Mouse (Mus musculus) embryonic facial prominence, embryonic 11.5 days (tissue): ENCODE measurements at regions not wholly inside any gene's neighbourhood (a gene's known extent, or its start where the extent isn't known, plus 50 kb on each side); places are given as distances from the start of the nearest gene placed in this dataset.

Source experiments
- ATAC-seq: fragments of 200-750 bp; cut with Nextera tagmentation; replicated peaks from 2 replicates; pipeline ENCODE4 v1.8.0; 2017; ENCODE audit warnings: low read depth; ENCODE audit not compliant: insufficient number of reproducible peaks, low FRiP score, low TSS enrichment
- DNase-seq: peaks from one replicate; pipeline ENCODE4 v3.0.0-alpha.2; 2015; ENCODE audit warnings: low spot score
- H3K27ac ChIP-seq: fragments of 300-500 bp; sonication (generic); replicated peaks from 2 replicates; pipeline ENCODE4 v1.5.1; 2014; ENCODE audit warnings: mild to moderate bottlenecking, low read depth, low read length, control low read depth
- H3K27me3 ChIP-seq: fragments of 300-500 bp; sonication (generic); 2 replicates; pipeline ENCODE4 v1.6.1; 2014; ENCODE audit warnings: mild to moderate bottlenecking, low read length, moderate library complexity, mixed read lengths; ENCODE audit not compliant: control insufficient read depth, insufficient read depth
- H3K36me3 ChIP-seq: fragments of 300-500 bp; sonication (generic); replicated peaks from 2 replicates; pipeline ENCODE4 v1.6.1; 2014; ENCODE audit warnings: low read depth, mild to moderate bottlenecking, low read length, moderate library complexity, mixed read lengths; ENCODE audit not compliant: control insufficient read depth, insufficient read depth
- H3K4me1 ChIP-seq: fragments of 300-500 bp; sonication (generic); 2 replicates; pipeline ENCODE4 v1.6.1; 2014; ENCODE audit warnings: low read length, mixed read lengths; ENCODE audit not compliant: control insufficient read depth, insufficient read depth
- H3K4me2 ChIP-seq: fragments of 300-500 bp; sonication (generic); 2 replicates; pipeline ENCODE4 v1.6.1; 2014; ENCODE audit warnings: low read depth, mild to moderate bottlenecking, control low read depth, low read length, moderate library complexity
- H3K4me3 ChIP-seq: fragments of 300-500 bp; sonication (generic); 2 replicates; pipeline ENCODE4 v1.5.1; 2014; ENCODE audit warnings: low read depth, low read length, control low read depth
- H3K9ac ChIP-seq: fragments of 300-500 bp; sonication (generic); replicated peaks from 2 replicates; pipeline ENCODE4 v1.6.1; 2014; ENCODE audit warnings: mild to moderate bottlenecking, control low read depth, low read length
- H3K9me3 ChIP-seq: fragments of 300-500 bp; sonication (generic); replicated peaks from 2 replicates; pipeline ENCODE4 v1.6.1; 2016; ENCODE audit warnings: mild to moderate bottlenecking, low read length, inconsistent platforms, mixed read lengths; ENCODE audit not compliant: control insufficient read depth
- WGBS: fragments of 180-500 bp; shearing (Covaris S2); extraction: QIAGEN DNeasy Blood & Tissue Kit; methylation state at CpG from one replicate; pipeline ENCODE4 v1.1.7; 2014; 5-methylcytosine and 5-hydroxymethylcytosine counted together

DNA sequence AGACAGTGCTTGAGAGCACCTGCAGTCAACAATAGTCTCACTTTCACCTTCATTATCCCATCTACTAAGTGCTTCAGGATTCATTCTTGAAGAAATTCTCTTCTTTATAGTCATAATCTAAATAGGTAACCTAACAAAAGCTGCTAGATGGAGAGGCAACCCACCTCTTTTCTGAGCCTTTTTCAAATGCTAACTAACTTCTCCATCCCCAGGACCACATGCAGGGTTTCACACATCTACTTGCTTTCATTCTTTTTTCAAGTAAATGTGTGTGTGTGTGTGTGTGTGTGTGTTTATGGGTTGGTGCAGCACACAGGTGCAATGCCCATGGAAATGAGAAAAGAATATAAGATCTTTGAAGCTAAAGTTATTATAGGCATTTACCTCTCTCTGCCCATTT is 423.1 kb upstream of the B3galt2 start:
- no peak overlapping the region for H3K27ac ChIP-seq
- H3K4me1 ChIP-seq = no peaks in the 10 kb centered on the region
- H3K4me2 ChIP-seq = no peak overlapping the region
- no peaks in the 10 kb centered on the region for H3K27me3 ChIP-seq
- H3K9me3 ChIP-seq = no peaks in the 10 kb centered on the region
- no peak overlapping the region for H3K4me3 ChIP-seq
- ATAC-seq (no peak), DNase-seq (no peak)
- no peak overlapping the region for H3K9ac ChIP-seq
- H3K36me3 ChIP-seq = no peaks in the 10 kb centered on the region

DNA sequence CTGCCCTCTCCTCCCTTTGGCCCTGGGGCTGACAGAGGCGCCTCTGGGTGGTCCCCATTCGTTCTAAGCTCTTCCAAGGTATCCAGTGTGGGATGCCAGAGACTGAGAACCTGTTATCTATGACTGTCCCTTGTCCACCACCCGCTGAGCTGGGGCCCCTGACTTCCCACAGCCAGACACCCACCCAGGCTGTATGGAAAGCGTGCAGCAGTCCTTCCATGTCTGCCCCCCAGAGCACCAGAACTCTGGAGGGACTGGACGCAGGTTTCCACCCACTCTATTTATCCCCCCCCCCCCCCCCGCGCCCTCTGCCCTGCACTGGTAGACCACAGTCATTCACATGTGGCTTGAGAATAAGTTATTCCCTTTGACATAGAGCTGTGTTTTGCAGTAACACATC is 408.5 kb upstream of the B3galt2 start:
- ATAC-seq (no peak; the same call in 1 of the 2 replicates), DNase-seq (no peak)
- Histone ChIP-seq H3K27ac (no peak overlapping the region), H3K4me3 (no peak overlapping the region), H3K9me3 (no peaks in the 10 kb centered on the region), H3K4me1 (no peaks in the 10 kb centered on the region), H3K36me3 (no peaks in the 10 kb centered on the region), H3K27me3 (no peaks in the 10 kb centered on the region), H3K4me2 (no peak overlapping the region), H3K9ac (no peak overlapping the region)
- whole genome bisulfite sequencing = 79% methylated on average over 7 of the region's 7 CpGs

DNA sequence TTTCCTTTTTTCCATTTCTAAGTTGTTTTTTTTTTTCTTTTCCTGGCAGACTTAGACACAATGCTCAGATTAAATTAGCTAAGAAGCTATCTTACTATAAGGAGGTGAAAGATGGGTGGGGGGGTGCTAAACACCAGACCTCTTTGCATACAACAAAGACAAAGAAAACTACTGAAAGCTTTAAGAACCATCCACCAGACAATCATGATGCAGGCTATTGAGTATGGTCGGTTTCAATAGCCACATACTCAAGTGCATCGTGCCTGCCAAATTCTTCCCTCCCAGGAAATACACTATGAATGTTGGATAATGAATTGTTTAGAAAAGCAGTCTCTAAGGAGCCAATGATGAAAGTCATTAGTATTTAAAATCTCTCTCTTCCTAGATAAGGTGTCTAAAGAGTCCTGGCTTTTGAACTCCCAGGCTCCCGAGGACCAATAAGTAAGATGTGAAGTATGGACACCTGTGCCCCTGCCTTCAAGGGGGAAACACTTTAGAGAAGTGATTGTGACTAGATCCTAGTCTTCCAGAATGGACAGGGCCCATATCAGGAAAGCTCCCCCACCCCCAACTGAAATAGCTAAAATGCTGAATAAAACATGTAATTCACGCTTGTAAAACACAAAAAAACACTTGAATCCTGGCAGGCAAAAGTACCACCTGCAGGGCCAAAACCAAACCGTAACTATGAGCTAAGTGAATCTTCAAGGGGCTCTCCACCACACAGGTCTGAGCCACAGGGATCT is 381.8 kb upstream of the B3galt2 start:
- no peaks in the 10 kb centered on the region for H3K4me1 ChIP-seq
- no peaks in the 10 kb centered on the region for H3K36me3 ChIP-seq
- H3K4me2 ChIP-seq = no peak overlapping the region
- no peaks in the 10 kb centered on the region for H3K9me3 ChIP-seq
- no peak overlapping the region for H3K27ac ChIP-seq
- ATAC-seq = no peak
- WGBS = 76% methylated on average over 5 of the region's 5 CpGs
- no peak for DNase-seq
- H3K27me3 ChIP-seq = no peaks in the 10 kb centered on the region
- H3K4me3 ChIP-seq = no peak overlapping the region
- no peak overlapping the region for H3K9ac ChIP-seq

DNA sequence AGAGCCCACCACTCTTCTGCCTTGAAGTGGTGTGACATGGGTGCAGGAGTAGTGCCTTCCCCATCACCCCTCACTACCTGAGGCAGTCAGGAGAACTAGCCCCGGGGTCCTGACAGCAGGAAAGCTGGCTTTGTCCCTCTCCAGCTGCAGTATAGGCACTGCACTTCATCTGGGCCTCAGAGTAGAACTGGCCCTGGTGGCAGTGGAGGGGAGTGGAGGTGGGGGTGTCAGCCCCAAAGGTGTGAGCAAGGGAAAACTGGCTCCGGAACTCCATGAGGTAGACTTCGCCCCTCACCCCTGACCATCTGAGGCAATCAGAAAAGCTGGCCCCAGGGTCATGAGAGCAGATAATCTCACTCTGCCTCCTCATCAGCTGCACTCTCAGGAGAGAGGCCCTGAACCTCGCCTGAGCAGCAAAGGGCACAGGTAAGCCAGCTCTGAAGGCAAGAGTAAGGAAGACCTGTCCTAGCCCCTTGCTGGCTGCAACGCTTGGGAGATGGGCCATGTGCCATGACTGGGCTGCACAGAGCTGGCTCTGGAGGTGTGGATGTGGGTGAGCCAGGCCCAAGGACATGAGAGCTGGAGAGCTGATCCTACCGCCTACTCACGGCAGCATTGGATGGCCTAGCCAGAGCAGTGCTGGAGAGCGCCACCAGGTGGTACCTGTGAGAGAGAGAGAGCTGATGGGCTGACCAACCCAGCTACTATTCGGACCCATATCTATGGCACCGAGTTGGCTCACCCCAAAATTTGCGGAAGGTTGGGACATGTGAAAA is 377.0 kb upstream of the B3galt2 start:
- ATAC-seq (0 out of 2 replicates have a peak, but pooled peaks have one; percentile 20), DNase-seq (no peak)
- Histone ChIP-seq H3K36me3 (no peaks in the 10 kb centered on the region), H3K4me2 (no peak overlapping the region), H3K4me3 (no peak overlapping the region), H3K9me3 (no peaks in the 10 kb centered on the region), H3K4me1 (no peaks in the 10 kb centered on the region), H3K9ac (no peak overlapping the region), H3K27ac (no peak overlapping the region), H3K27me3 (no peaks in the 10 kb centered on the region)
- WGBS = 81% methylated on average over 11 of the region's 11 CpGs

DNA sequence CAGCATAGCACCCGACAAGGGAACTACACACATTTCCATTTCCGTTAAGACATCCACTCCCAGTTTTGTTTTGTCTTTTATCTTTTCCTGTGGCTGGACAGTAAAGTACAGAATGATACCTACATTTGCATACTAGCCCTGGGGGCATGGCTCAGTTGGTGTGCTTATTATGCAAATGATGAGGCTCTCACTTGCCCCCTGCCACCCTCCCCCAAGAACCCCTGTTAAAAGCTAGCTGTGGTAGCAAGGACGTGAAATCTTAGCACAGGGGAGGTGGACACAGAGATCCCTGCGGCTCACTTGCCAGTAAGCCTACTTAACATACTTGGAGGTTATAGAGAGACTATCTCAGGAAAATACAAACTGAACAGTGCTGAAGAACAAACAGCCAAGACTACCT is 375.2 kb upstream of the B3galt2 start:
- H3K27me3 ChIP-seq = no peaks in the 10 kb centered on the region
- no peak overlapping the region for H3K4me2 ChIP-seq
- H3K9ac ChIP-seq = no peak overlapping the region
- no peak overlapping the region for H3K4me3 ChIP-seq
- H3K36me3 ChIP-seq = no peaks in the 10 kb centered on the region
- no peaks in the 10 kb centered on the region for H3K9me3 ChIP-seq
- no peaks in the 10 kb centered on the region for H3K4me1 ChIP-seq
- WGBS = 67% methylated on average over 4 of the region's 4 CpGs
- no peak for ATAC-seq
- no peak for DNase-seq
- H3K27ac ChIP-seq = no peak overlapping the region

DNA sequence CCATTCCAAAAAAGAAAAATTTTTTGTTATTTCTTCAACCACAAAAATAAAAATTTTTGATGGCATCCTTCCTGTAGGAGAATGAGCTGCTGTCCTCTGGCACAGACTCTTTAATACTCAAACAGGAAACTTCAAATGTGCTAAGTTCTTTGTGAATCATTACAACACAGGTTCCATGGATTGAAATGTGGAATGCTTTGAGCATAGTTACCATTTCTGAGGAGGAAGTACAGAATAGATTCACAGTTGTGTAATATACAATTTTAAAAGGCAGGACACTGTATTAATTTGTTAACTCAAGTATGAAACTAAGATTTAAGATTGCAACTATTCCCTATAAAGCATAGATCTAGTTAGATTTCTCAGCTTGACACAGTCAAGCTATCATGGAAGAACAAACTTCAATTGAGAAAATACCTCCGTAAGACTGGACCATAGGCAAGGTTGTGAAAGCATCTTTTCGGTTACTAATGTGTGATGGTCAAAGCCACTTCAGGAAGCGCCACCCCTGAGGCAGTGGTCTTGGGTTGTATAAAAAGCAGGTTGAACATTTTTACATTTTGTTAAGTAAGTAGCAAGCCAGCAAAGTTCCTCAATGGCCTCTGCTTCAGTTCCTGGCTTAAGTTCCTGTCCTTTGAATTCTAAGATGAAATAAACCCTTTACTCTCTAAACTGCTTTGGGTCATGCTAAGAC is 354.0 kb upstream of the B3galt2 start:
- H3K4me2 ChIP-seq = no peak overlapping the region
- H3K27ac ChIP-seq = no peak overlapping the region
- H3K4me1 ChIP-seq = no peaks in the 10 kb centered on the region
- no peak overlapping the region for H3K9ac ChIP-seq
- H3K4me3 ChIP-seq = no peak overlapping the region
- no peak for DNase-seq
- WGBS = 93% methylated on average over 3 of the region's 3 CpGs
- no peaks in the 10 kb centered on the region for H3K36me3 ChIP-seq
- ATAC-seq = no peak
- H3K9me3 ChIP-seq = no peaks in the 10 kb centered on the region
- H3K27me3 ChIP-seq = no peaks in the 10 kb centered on the region

DNA sequence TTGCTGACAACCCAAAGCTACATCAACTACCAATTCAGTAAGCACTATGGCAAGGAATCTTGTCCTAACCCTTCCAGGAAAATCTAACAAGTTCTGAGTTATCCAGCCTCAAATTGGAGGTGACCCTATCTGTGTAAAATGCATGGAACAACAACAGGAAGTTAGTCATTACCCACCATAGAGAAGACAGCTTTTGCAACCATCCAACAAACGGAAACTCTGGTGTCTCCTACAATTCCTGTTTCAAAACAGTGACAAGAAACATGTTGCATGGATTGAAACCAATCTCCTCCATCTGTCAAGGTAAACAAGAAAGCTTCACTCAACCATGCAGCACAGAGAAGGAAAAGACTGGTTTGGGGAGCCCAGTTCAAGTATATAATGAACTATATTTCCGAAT is 353.0 kb upstream of the B3galt2 start:
- Histone ChIP-seq H3K9me3 (no peaks in the 10 kb centered on the region), H3K4me1 (no peaks in the 10 kb centered on the region), H3K4me2 (no peak overlapping the region), H3K27me3 (no peaks in the 10 kb centered on the region), H3K36me3 (no peaks in the 10 kb centered on the region), H3K4me3 (no peak overlapping the region), H3K9ac (no peak overlapping the region), H3K27ac (no peak overlapping the region)
- no peak for DNase-seq
- ATAC-seq = no peak
- WGBS = 67% methylated on average over 2 of the region's 2 CpGs

DNA sequence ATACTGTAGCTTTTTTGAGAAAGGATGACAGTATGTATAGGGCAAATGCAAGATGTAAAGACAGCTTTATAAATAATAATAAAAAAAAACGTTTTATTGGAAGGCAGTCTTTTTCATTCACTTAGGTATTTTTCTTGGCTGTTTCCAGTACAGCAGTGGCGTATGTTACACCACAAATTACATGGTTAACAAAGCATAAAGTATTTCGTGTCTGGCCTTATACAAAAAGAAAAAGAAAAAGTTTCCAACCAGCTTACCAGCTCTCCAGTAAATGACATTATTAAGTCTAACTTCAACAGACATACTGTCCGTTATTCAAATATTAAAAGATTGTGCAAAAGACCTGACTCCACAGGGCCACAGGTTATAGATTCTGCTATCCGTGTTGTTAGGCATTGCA is 343.9 kb upstream of the B3galt2 start:
- Histone ChIP-seq H3K27me3 (no peaks in the 10 kb centered on the region), H3K27ac (no peak overlapping the region)
- no peak for ATAC-seq

More for the DNA sequence above, 343.9 kb upstream of the B3galt2 start:
- H3K4me1 ChIP-seq = no peaks in the 10 kb centered on the region
- H3K36me3 ChIP-seq = no peaks in the 10 kb centered on the region
- no peak for DNase-seq
- H3K9ac ChIP-seq = no peak overlapping the region
- 78% methylated on average over 5 of the region's 5 CpGs for WGBS
- H3K4me2 ChIP-seq = no peak overlapping the region
- no peak overlapping the region for H3K4me3 ChIP-seq
- no peaks in the 10 kb centered on the region for H3K9me3 ChIP-seq
